Mouse (Mus musculus) CD4-positive, CD25-positive, alpha-beta regulatory T cell, adult 4 months (primary cell): ENCODE data around the gene B4galnt1. TPM values are rescaled to one million over a fixed set of nuclear protein-coding genes. Genes with fewer than 3 reads are reported as not detected.
"Not testable (repeated sequence)": the region's sequence is repeated elsewhere in the genome, so short reads cannot be mapped to it uniquely, and the experiment has no call there.

ENCODE experiments used
- ATAC-seq: one replicate; pipeline ENCODE4 v1.8.0; 2017
- polyA plus RNA-seq, 2 experiments: library from polyadenylated mRNA; unstranded; fragments of 100-300 nt; shearing (Covaris generic); gene quantifications; one replicate each; pipeline ENCODE4 v1.2.1; 2017

Gene B4galnt1
- polyA plus RNA-seq, 2 experiments from 2014 or later, result 166 to 206 TPM

DNA sequence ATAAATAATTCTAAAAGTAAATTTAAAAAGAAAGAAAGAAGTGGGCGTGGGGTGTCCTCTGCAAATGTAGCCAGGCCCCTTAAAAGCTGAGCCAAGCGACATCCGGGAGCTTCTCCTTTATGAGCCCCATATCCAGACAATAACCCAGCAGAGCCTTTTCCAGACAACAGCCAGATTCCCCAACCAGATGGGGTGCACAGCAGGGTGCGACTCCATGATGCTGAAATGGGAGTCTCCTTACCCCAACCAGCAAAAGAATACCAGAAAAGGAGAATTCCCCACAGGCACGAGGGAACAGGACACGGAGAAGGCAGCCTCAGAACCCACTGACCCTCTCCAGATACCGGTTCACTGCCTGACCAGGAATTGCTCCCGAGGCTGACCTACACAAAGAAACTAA is 21.8 kb upstream of the B4galnt1 start:
- no peak for ATAC-seq

DNA sequence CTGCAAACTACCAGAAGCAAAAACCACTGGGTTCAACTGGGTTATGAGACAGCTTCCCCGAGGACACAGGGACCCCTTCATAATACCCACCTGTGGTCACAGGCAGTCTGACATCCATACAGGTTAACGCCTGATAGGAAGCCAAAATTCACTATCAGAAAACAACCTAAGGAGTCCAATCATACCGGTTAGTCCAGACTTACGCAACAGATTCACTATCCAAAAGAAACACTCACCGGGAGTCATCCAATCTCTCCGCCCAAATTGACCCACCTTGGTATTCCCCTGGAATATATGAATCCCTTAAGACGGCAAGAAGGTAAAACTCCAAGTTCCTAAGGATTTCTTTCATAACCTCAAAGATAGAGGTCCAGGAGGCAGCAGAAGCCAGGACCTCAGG is 20.5 kb upstream of the B4galnt1 start:
- ATAC-seq, result no peak

DNA sequence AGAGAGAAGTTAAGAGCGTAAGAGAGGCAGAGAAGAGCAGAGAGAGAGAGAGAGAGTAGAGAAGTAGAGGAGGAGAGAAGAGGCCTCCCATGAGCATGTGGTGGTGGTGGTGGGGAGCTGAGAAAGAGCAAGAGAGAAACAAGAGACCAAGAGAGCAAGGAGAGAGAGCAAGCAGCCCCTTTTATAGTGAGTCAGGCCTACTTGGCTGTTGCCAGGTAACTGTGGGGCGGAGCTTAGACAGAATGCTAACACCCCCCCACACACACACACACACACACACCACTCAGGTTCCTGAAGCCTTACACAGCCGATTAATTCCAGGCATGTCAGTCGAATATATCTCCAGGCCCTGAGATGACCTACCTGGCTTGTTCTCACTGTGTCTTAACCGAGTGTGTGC is 19.7 kb upstream of the B4galnt1 start:
- ATAC-seq, result no peak

DNA sequence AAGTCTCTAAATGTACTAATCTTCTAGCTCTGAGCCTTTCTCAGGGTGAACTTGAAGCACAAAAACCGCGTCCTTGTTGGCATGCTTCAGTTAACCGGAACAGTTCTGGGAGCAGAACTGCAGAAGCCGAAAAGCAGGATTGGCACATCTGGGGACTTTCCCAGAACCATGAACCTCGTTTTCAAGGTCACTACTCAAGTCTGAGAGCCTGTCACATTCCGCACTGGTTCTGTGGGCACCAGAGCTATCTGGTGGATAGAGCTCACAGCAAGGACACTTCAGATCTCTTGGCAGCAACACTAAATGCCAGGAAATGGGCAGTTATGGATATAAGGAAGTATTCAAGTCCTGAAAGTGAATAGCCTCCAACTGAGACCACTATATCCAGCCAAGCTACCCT is 17.9 kb upstream of the B4galnt1 start:
- no peak for ATAC-seq

DNA sequence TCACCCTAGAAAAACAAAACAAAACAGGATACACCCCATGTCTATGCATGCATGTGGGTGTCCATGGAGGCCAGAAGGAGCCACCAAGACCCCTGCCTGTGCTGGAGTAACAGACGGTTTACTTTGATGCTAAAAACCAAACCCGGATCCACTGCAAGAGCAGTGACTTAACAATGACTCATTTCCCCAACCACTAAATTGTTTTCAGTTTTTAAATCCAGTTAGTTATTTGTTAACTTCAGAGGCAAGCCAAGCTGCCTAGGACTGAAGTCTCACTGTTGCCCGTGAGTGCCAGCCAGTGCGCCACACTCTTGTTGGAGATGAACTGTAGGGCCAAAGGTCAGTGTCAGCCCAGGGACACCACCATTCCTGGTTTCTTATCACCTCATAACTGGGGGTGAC is 14.6 kb upstream of the B4galnt1 start:
- ATAC-seq, result peak; percentile 87

DNA sequence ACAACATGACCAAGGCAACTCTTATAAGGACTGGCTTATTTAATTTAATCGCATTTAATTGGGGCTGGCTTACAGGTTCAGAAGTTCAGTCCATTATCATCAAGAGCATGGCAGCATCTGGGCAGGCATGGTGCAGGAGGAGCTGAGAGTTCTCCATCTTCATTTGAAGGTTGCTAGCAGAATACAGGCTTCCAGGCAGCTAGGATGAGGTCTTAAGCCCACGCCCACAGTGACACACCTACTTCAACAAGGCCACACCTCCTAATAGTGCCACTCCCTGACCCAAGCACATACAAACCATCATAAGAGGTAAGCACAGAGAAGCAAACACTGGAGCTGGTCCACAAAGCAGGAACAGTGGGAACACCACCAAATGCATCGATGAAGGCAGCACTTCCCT is 13.8 kb upstream of the B4galnt1 start:
- not testable (repeated sequence) for ATAC-seq

DNA sequence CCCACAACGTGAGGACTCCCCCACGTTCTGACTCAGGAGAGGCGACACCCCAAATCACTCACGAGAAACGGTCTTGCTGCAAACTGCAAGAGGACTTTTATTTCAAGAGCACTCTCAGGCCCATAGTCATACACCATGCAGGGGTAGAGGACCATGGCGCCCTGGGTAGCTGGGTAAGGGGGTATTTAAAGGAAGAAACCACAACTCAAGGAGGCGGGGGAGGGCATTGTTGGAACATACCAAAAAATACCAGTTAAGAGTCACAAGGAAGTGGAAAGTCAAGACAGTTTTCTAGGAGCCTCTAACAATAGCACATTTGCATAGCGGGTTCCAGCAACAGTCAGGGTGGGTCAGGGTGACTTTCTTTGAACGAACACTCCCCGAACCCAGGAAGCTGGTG is 12.5 kb upstream of the B4galnt1 start:
- not testable (repeated sequence) for ATAC-seq

DNA sequence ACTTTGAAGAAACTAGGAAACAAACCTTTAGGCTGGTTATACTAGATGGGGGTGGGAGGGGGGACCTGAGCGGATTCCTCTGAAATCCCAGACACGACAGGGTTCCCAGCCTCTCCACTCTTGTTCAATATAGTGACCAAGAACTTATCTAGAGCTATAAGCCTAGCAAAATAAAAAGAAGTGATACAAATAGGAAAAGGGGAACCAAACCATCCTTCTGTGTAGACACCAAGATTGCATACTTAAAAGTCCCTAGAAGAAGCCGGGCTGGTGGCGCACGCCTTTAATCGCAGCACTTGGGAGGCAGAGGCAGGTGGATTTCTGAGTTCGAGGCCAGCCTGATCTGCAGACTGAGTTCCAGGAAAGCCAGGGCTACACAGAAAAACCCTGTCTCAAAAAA is 11.7 kb upstream of the B4galnt1 start:
- no peak for ATAC-seq

DNA sequence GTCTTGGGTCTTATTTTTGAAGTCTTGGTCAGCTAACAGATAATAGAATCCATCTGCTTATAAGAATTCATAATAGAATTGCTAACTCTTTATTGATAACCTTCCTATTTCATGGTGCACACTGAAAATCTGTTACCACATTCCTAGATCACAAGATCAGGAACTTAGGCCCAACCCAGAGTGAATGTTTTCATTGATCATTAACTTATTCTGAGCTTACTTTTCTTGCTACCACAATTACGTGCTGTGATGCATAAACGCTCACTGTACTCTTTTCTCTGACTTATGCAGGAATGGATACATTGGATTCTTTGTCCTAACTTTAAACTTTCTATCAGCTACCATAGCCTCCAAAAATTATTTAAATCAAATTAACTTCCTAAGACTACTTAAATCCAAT is 10.8 kb upstream of the B4galnt1 start:
- no peak for ATAC-seq

DNA sequence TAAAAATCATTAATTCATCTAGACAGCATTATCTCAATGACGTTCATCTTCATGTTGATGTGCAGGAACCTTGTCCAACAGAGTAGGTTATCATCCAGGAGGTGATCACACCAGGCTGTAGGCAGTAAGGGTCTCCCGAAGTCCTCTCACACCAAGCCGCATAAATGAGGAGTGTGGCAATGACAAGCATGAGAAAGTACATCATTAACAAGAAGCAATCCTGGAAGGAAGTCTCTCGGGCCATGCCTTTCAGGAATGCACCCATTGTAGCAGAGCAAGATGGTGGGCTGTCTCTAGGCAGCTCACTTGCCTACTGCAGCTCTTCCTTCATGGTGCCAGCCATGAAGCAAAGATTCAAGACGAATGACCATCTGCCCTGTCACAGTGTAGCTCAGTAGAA is 10.4 kb upstream of the B4galnt1 start:
- ATAC-seq, result no peak

DNA sequence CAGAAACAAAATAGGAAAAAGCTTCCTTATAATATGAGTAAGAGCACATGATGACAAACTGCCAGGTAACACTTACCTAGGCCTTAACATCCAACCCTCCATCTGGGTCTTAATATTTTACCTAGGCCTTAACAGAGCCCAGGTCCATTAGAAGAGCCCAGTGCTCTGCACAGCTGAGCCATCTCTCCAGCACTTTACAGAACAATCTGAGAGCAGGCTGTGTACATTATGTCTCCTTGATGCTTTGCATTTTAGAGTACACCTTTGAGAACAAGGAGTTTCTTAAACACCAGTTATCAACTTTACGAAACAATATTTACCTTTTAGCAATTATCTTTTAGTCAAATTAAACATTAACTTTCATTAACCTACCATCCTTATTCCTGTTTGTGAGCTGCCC is 8.9 kb upstream of the B4galnt1 start:
- ATAC-seq, result no peak

DNA sequence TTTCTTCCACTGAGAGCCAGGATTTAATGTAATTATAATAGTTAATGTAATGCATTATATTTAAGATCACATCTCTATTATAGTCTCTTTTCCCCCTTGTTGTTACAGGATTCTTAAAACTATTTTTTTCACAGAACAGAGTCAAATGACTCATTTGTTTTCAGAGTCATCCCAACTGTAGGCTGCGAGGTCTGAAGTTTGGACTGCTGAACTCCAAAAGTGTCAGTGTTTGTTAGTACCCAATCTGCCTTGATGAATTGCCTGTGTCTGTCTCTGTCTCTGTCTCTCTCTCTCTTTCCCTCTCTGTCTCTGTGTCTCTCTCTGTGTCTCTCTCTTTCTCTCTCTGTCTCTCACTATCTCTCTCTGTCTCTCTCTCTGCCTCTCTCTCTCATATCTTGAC is 8.5 kb upstream of the B4galnt1 start:
- no peak for ATAC-seq

DNA sequence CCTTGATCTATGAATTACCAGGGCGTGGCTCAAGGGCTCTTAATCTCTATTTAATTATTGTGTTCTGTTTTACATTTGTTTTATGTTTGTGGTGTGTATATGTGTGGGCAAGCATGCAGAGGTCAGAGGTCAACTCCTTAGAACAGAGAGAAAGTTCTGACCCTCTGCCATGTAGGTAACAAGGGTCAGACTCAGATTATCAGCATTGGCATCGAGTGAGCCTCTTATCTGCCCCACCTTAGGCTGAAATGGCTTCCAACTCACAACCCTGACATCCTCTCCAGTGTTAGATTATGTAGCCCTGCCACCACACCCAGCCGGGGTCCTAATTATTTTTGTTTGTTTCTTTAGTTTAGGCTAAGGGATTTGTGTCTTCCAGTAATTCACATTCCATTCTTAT is 6.6 kb upstream of the B4galnt1 start:
- no peak for ATAC-seq

DNA sequence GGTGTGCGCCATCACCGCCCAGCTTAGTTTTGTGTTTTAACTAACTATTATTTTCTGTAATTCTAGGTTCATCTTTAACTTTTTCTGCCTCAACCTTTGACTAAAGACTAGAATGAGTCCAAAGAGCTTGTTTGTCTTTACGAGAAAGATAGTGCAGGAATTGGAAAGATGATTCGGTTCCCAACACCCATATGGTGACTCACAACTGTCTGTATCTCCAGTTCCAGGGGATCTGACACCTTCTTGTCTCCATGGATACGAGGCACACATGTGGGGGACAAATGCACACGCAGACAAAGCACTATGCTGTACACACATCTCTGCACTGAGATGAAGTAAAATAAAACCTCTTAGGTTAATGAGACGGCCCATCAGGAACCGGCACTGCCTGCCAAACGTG is 4.9 kb upstream of the B4galnt1 start:
- ATAC-seq, result no peak

DNA sequence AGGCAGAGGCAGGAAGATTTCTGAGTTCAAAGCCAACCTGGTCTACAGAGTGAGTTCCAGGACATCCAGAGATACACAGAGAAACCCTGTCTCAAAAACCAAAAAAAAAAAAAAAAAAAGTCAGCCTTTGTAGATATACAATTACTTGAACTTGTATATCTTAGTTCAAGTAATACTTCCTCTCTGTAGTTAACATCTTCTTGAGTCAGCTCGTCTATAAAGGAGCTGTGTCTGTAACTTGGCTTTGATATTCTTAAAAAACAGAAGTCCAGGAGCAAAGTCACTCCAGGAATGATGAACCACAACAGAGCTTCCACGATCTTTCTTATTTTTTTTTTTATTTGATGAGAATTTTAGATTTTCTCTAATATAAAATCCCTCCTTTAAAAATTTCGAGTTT is 4.3 kb upstream of the B4galnt1 start:
- no peak for ATAC-seq

DNA sequence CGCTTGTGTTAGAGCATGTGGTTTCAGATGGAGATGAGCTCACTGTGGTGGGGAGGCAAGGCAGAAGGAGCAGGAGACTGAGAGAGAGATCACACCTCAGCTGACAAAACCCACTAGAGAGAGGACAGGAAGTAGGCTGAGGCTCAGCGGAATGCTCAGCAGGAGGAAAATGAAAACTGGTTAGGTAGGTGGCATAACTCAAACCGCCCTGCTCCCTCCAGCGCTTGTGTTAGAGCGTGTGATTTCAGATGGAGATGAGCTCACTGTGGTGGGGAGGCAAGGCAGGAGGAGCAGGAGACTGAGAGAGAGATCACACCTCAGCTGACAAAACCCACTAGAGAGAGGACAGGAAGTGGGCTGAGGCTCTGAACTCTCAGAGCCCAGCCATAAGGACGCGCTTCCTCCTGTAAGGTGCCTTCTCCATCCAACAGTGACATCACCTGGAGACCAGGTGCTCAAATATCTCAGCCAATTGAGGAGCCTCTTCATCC is 2.2 kb upstream of the B4galnt1 start:
- ATAC-seq, result peak; percentile 71

DNA sequence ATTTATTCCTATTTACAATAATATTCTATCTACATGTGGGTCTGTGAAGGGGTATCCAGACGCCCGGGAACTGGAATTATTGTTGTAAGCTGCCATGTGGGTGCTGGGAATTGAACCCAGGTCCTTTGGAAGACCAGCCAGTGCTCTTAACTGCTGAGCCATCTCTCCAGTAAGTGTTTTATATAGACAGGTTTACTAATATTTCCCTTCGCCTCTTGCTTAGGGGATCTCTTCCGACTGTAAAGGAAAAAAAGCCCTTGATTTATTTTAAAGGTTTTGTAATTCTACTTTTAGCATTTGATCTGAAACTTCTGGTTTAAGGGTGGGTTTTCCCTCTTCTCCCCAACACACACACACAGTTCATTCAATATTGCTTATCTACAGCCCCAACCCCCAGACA is 835 bp upstream of the B4galnt1 start:
- no peak for ATAC-seq

DNA sequence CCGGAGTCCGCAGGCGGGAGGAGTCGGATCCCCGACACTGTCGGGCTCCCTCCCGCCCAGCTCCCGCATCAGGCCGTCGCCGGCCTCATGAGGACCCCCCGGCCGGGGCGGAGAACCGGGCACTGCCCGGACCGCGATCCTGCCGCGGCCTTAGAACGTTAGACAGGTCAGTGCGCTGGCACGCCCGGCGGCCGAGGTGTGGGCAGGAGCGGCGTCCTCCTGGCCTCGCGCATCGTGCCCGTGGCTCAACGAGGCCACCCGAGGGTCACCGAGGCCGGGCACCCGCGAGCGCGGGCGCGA is 279 bp downstream of the B4galnt1 start:
- no peak for ATAC-seq

DNA sequence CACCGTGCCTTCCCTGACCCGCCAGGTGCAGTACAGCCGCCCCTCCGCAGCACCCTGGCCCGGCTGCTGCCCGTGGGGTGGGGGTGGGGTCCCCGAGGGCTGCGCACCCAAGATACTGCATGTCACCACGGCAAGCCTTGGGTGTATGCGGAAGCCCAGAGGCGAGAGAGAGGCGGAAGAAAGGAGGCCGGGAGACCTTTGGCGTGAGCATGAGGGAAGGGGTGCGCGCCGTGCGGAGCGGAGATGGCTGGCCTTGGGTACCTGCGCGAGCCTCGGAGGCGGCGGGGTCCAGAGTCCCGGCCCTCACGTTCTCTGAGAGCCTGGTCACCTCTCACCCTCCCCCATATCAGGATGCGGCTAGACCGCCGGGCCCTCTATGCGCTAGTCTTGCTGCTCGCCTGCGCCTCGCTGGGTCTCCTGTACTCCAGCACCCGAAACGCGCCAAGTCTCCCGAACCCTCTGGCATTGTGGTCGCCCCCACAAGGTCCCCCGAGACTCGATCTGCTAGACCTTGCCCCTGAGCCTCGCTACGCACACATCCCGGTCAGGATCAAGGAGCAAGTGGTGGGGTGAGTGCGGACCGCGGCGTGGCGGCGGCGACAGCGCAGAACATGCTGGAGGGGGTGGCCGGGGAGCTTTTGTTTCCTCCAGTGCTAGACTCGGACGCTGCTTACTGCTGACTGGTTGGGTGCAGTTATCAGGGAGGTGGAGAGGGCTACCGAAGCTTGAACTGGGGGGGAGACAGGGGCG is 804 bp downstream of the B4galnt1 start:
- peak; percentile 37 for ATAC-seq

DNA sequence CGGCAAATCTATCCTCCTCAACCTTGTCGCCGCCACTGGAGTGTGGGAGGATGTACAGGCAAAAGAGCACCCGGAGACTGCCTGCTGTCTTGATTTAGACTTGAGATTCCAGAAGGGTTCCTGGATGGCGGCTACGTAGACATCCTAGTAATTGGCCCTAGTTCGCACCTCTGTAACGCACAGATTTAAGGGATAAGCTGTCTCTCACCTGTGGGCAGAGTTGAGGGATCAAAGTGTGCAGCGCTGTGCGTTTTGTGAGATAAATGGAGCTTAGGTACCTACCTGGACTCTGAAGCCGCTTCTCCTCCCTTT is 1.3 kb downstream of the B4galnt1 start:
- ATAC-seq, result peak; percentile 8

DNA sequence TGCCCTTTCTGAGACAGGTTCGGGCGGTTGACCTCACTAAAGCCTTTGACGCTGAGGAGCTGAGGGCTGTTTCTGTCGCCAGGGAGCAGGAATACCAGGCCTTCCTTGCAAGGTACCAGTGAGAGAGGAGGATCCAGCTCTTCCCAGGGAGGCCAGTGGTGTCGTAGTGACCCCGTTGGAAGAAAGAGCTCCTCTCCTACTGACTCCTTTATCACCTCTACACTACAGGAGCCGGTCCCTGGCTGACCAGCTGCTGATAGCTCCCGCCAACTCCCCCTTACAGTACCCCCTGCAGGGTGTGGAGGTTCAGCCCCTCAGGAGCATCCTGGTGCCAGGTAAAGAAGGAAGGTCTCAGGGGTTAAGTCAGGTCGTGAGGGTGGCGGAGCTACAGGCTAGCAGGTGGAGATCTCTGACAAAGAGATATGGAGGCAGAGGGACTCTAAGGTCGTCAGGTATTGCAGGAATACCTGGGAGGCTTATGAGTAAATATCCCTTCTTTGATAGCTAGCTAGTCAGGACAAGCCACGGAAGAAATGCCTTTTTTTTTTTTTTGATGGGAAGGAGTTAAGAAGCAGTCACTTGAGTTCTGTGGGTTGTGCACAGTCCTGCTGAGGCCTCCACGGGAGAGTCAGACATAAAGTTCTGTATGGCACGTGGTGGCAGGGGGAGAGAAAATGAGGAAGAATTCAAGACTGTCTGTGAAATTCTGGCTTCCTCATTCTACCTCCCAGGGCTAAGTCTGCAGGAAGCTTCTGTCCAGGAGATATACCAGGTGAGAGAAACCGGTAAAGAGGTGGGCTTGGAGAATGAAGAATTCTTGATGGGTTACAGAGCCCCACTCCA is 2.0 kb downstream of the B4galnt1 start:
- ATAC-seq, result no peak

DNA sequence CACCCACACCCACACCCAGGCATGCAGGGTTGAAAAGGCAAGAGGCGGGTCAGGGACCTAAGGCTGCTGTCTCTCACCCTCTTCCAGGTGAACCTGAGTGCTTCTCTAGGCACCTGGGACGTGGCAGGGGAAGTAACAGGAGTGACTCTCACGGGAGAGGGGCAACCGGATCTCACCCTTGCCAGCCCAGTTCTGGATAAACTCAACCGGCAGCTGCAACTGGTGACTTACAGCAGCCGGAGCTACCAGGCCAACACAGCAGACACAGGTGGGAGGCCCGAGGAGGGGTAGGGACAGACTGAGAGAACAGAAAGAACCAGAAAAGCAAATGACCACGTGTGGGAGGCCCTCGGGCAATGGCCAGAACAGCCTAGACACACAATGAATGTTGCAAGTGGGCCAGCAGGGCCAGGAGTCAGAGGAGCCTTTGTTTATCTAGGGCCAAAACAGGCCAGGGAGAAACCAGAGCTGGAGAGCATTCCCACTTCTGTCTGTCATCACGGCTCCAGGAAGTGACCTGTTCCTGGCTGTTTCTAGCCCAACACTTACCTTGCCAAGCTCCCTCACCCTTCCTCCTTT is 2.7 kb downstream of the B4galnt1 start:
- no peak for ATAC-seq

DNA sequence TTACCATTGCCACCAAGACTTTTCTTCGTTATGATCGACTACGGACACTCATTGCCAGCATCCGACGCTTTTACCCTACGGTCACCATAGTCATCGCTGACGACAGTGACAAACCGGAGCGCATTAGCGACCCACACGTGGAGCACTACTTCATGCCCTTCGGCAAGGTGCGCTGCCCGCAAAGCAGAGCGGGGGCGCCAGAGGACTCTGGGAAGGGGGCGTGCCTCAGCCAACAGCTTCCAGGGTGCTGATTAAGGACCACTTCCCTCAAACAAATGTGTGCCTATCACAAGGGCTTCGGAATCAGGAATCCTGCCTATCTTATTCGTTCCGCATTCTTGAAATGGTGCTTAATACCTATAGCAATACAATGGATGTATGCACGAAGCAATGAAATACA is 5.0 kb downstream of the B4galnt1 start:
- no peak for ATAC-seq

DNA sequence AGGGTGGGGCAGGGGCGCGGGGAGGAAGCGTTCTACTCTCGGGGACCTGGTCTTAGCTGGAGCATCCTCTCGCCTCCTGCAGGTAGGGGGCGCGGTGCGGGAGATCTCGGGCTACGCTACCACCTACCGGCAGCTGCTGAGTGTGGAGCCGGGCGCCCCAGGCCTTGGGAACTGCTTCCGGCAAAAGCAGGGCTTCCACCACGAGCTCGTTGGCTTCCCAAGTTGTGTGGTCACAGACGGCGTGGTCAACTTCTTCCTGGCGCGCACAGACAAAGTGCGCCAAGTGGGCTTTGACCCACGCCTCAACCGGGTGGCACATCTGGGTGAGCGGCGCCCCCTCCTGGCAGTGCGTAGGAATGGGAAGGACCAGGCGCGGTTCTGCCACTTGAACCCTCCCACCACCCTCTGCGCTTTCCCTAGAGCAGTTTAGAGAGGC is 5.8 kb downstream of the B4galnt1 start:
- peak; percentile 62 for ATAC-seq
